ENCODE assay signal across 23 mouse cellular contexts in the genomic region with DNA sequence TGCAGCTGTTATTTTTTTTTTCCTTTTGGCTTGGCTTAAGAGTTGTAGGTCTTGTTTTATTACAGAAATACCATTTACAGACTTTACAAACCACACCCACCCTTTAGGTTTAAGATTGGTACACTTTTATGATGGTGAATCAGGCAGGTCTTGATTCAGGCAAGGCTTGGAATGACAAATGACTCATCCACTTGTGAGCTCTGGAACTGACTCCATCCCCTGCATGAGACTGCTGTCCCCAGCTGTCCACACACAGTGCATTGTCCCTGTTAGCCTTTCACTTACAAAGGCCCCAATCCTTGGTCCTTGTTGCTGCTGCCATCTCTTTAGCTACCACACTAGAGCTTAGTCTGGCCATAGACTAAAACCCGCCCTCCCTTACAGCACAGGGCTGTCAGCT.
DNase-seq lines count a peak whose midpoint lies in the region; ATAC-seq and TF ChIP-seq lines count a peak whose summit lies in the region.
"Had no signal": no experiment of that assay in that cellular context is flagged by ENCODE, and none has a peak within 500 bp of the region (broad histone marks: within the 10 kb centered on the region; RNA-seq: fewer than 3 reads in every experiment).

No protein-coding gene starts in this region.

- peak overlapping the region; percentile 14; the same call in 1 of the 2 replicates for H3K27ac ChIP-seq in intestine, embryonic 14.5 days (ENCODE audit: low read depth)
- H3K27ac ChIP-seq: forebrain, embryonic 13.5 days; layer of hippocampus, adult 2 months; neural tube, embryonic 12.5 days had no signal

- no peaks in the 10 kb centered on the region; the same call in 1 of the 2 replicates for H3K36me3 ChIP-seq in intestine, embryonic 14.5 days (ENCODE audit: control insufficient read depth, insufficient read depth, low read length)
- peaks cover 11% of the 10 kb centered on the region for H3K36me3 ChIP-seq in myocyte (ENCODE audit: control insufficient read depth, insufficient read depth)

- H3ac ChIP-seq in myocyte (ENCODE audit: control insufficient read depth, insufficient read length) = no peak overlapping the region

- no peak for TF ChIP-seq POLR2A in myocyte (IDR thresholded peaks at IDR 0.05; ENCODE audit: insufficient read length, low read depth)

- WGBS in intestine, embryonic 14.5 days = 93% methylated on average over 1 of the region's 1 CpGs

- no peaks in the 10 kb centered on the region for H3K27me3 ChIP-seq in intestine, embryonic 14.5 days (replicated peaks; ENCODE audit: control insufficient read depth, insufficient read depth, low read length)
- H3K27me3 ChIP-seq in myocyte (ENCODE audit: control insufficient read depth, insufficient read depth, insufficient read length) = no peaks in the 10 kb centered on the region
- H3K27me3 ChIP-seq: forebrain, embryonic 13.5 days; neural tube, embryonic 12.5 days had no signal

- H3K4me1 ChIP-seq in intestine, embryonic 14.5 days (replicated peaks; ENCODE audit: control insufficient read depth, insufficient read depth, low read length) = peaks cover 3% of the 10 kb centered on the region; the same call in 1 of the 2 replicates

- no peaks in the 10 kb centered on the region for H3K9me3 ChIP-seq in intestine, embryonic 14.5 days (ENCODE audit: control insufficient read depth, low read length)
- H3K9me3 ChIP-seq: forebrain, embryonic 13.5 days; neural tube, embryonic 12.5 days had no signal

- ATAC-seq in intestine, embryonic 14.5 days (replicated peaks; ENCODE audit: low FRiP score, low TSS enrichment, low read depth) = peak; percentile 56; the same call in 1 of the 2 replicates
- ATAC-seq: forebrain, embryonic 13.5 days; hindbrain, embryonic 16.5 days had no signal

- H3K4me3 ChIP-seq in intestine, embryonic 14.5 days (ENCODE audit: low read depth, low read length) = no peak overlapping the region
- H3K4me3 ChIP-seq in myocyte = no peak overlapping the region
- H3K4me3 ChIP-seq: forebrain, embryonic 13.5 days; layer of hippocampus, adult 2 months; neural tube, embryonic 12.5 days had no signal

- H3K9ac ChIP-seq in intestine, embryonic 14.5 days (ENCODE audit: low read length) = no peak overlapping the region
- H3K9ac ChIP-seq: forebrain, embryonic 13.5 days; neural tube, embryonic 12.5 days had no signal

- peaks cover 33% of the 10 kb centered on the region for H3K79me2 ChIP-seq in myocyte (ENCODE audit: control insufficient read depth, insufficient read depth)

- DNase-seq in 3134 (ENCODE audit: extremely low read depth, insufficient read length, low spot score) (peak; percentile 48), 3T3-L1 (ENCODE audit: low read depth, low spot score) (peak; percentile 71)
- DNase-seq in intestine, embryonic 14.5 days (ENCODE audit: low spot score) = no peak
- no peak for DNase-seq in adrenal gland, postnatal 4 days (ENCODE audit: low spot score in 2 of 2)
- DNase-seq in cerebellum, adult 11-12 months = no peak
- DNase-seq in lung, postnatal 14 days = no peak
- DNase-seq: adrenal gland, adult 8-10 months; cerebellum, adult 9-11 months; kidney, adult 8-10 months; kidney, postnatal 14 days; lung, adult 18-20 months; lung, postnatal 36 days; midbrain, embryonic 14.5 days; retina, postnatal 1 day; right cerebral cortex, postnatal 25 days; thymus, postnatal 4 days had no signal

- H3K4me2 ChIP-seq in intestine, embryonic 14.5 days (ENCODE audit: low read length) = no peak overlapping the region
- peak overlapping the region; percentile 40 for H3K4me2 ChIP-seq in myocyte (ENCODE audit: low read depth)
- H3K4me2 ChIP-seq: forebrain, embryonic 13.5 days; heart, embryonic 11.5 days; liver, embryonic 11.5 days; neural tube, embryonic 12.5 days had no signal

TF ChIP-seq in myocyte, 11 proteins besides CTCF, POLR2A, EP300 and RAD21:
- TF ChIP-seq USF1 (IDR thresholded peaks at IDR 0.05; ENCODE audit: low read depth) (no peak), REST (IDR thresholded peaks at IDR 0.05; ENCODE audit: insufficient read depth, insufficient read length) (no peak), POLR2AphosphoS2 (IDR thresholded peaks at IDR 0.05; ENCODE audit: insufficient read length, low read depth) (no peak), TCF12 (IDR thresholded peaks at IDR 0.05; ENCODE audit: insufficient read depth, poor library complexity, severe bottlenecking) (no peak), MAX (IDR thresholded peaks at IDR 0.05; ENCODE audit: low read depth) (no peak), TCF3 (IDR thresholded peaks at IDR 0.05; ENCODE audit: insufficient read length, low read depth) (peak; percentile 5), CEBPB (IDR thresholded peaks at IDR 0.05; ENCODE audit: insufficient read depth, poor library complexity, severe bottlenecking) (no peak), MYOG (IDR thresholded peaks at IDR 0.05; ENCODE audit: control insufficient read depth in 1 of 3, insufficient read depth in 1 of 3, insufficient read length in 2 of 3, low read depth in 2 of 3) (peak; percentile 43 to 83 (median 69)), E2F4 (IDR thresholded peaks at IDR 0.05; ENCODE audit: insufficient read depth) (no peak), SRF (IDR thresholded peaks at IDR 0.05; ENCODE audit: control insufficient read depth, insufficient read length, low read depth) (no peak), MYOD1 (IDR thresholded peaks at IDR 0.05; ENCODE audit: control insufficient read depth in 1 of 3, insufficient read length in 2 of 3, low read depth in 2 of 3) (peak in 2 of 3 experiments; percentile 76 to 87)
TF ChIP-seq in myocyte: peak in this region for 3.

Comparison
In these comparisons a context has a peak if more than half of its experiments do, and no peak if none do; other contexts are left out.
1. DNase-seq: peak in 3134 (single experiment) and 3T3-L1 (single experiment); none in intestine, embryonic 14.5 days (single experiment), adrenal gland, postnatal 4 days (0 of 2), cerebellum, adult 11-12 months (single experiment) and lung, postnatal 14 days (single experiment).